Mouse (Mus musculus): Measurements from ENCODE around the gene Atg14.
A peak's percentile ranks its signal among the peaks of the same experiment; 100 is the strongest.
"Not testable (repeated sequence)": the region's sequence is repeated elsewhere in the genome, so short reads cannot be mapped to it uniquely, and the experiment has no call there.

Atg14 gene

GRCm38 (mm10) chr14:47542283-47542682 lies 28.2 kb downstream of the Atg14 start:
- DNase-seq, result no peak

- no peak for DNase-seq
These were observed 29.0 kb downstream of the Atg14 start for GRCm38 (mm10) chr14:47541325-47541948.

- DNase-seq, result no peak
These were observed 35.4 kb downstream of the Atg14 start for GRCm38 (mm10) chr14:47535096-47535495.

GRCm38 (mm10) chr14:47534176-47534525 lies 36.3 kb downstream of the Atg14 start:
- DNase-seq, result no peak

GRCm38 (mm10) chr14:47533365-47534175 lies 36.9 kb downstream of the Atg14 start:
- peak; percentile 55 for DNase-seq

- no peak for DNase-seq
These were observed 38.0 kb downstream of the Atg14 start for GRCm38 (mm10) chr14:47532496-47532895.

GRCm38 (mm10) chr14:47529592-47529991 lies 40.9 kb downstream of the Atg14 start:
- DNase-seq, result not testable (repeated sequence)

GRCm38 (mm10) chr14:47529019-47529418 lies 41.4 kb downstream of the Atg14 start:
- DNase-seq, result peak; percentile 76

GRCm38 (mm10) chr14:47528293-47528692 lies 42.2 kb downstream of the Atg14 start:
- DNase-seq, result no peak

GRCm38 (mm10) chr14:47527833-47528232 lies 42.6 kb downstream of the Atg14 start:
- DNase-seq, result no peak

- DNase-seq, result no peak
These were observed 44.6 kb downstream of the Atg14 start for GRCm38 (mm10) chr14:47525861-47526260.

- no peak for DNase-seq
These were observed 45.1 kb downstream of the Atg14 start for GRCm38 (mm10) chr14:47525374-47525773.

GRCm38 (mm10) chr14:47522301-47522700 lies 48.1 kb downstream of the Atg14 start:
- no peak for DNase-seq

- no peak for DNase-seq
These were observed 48.8 kb downstream of the Atg14 start for GRCm38 (mm10) chr14:47521609-47522008.

GRCm38 (mm10) chr14:47520751-47521449 lies 49.5 kb downstream of the Atg14 start:
- no peak for DNase-seq

GRCm38 (mm10) chr14:47518619-47519018 lies 51.8 kb downstream of the Atg14 start:
- DNase-seq, result peak; percentile 15

GRCm38 (mm10) chr14:47516755-47517154 lies 53.7 kb downstream of the Atg14 start:
- no peak for DNase-seq

- DNase-seq, result no peak
These were observed 54.8 kb downstream of the Atg14 start for GRCm38 (mm10) chr14:47515636-47516035.

- DNase-seq, result no peak
These were observed 55.5 kb downstream of the Atg14 start for GRCm38 (mm10) chr14:47514816-47515453.

GRCm38 (mm10) chr14:47513606-47514005 lies 56.8 kb downstream of the Atg14 start:
- DNase-seq, result no peak

- DNase-seq, result no peak
These were observed 60.2 kb downstream of the Atg14 start for GRCm38 (mm10) chr14:47510244-47510643.

- no peak for DNase-seq
These were observed 62.4 kb downstream of the Atg14 start for GRCm38 (mm10) chr14:47508035-47508434.

GRCm38 (mm10) chr14:47506676-47507075 lies 63.8 kb downstream of the Atg14 start:
- DNase-seq, result no peak

Data from cerebellum, adult 9-10 months (tissue).